Mouse (Mus musculus) bone marrow, adult 2 months (tissue): ENCODE measurements around the gene Gm44973. TPM values are rescaled to one million over a fixed set of nuclear protein-coding genes. Genes with fewer than 3 reads are reported as not detected.

ENCODE experiments used
- H3K27ac ChIP-seq: fragments of 200-500 bp; 2 replicates; pipeline ENCODE4 v1.5.1; 2012; ENCODE audit warnings: low read depth, mild to moderate bottlenecking, control low read depth, inconsistent platforms, low read length; ENCODE audit not compliant: control insufficient read depth, poor library complexity, insufficient read depth
- H3K4me1 ChIP-seq: fragments of 200-500 bp; 2 replicates; pipeline ENCODE4 v1.6.1; 2011; ENCODE audit warnings: low read length; ENCODE audit not compliant: control insufficient read depth, insufficient read depth
- H3K4me3 ChIP-seq: fragments of 200-500 bp; replicated peaks from 2 replicates; pipeline ENCODE3; 2011; ENCODE audit warnings: mild to moderate bottlenecking, low read depth, low read length, control low read depth; ENCODE audit not compliant: control insufficient read depth
- CTCF ChIP-seq: fragments of 200-500 bp; IDR thresholded peaks from 2 replicates; pipeline ENCODE4 v1.5.1; 2011; ENCODE audit warnings: low read length, control low read depth; ENCODE audit not compliant: control insufficient read depth, insufficient read depth
- POLR2A ChIP-seq: fragments of 200-500 bp; IDR thresholded peaks from 2 replicates; pipeline ENCODE4 v1.6.1; 2011; ENCODE audit warnings: low read depth, mild to moderate bottlenecking, control low read depth, low read length, borderline replicate concordance; ENCODE audit not compliant: control insufficient read depth
- WGBS: fragments of 180-500 bp; shearing (Covaris S2); methylation state at CpG from one replicate; pipeline ENCODE4 v1.1.7; 2018; 5-methylcytosine and 5-hydroxymethylcytosine counted together
- polyA plus RNA-seq: library from polyadenylated mRNA; stranded (reverse); fragments of >200 nt; gene quantifications from 2 replicates; pipeline ENCODE4 v1.2.4, GENCODE M21; 2011; ENCODE audit warnings: low replicate concordance; ENCODE audit not compliant: missing spikeins, insufficient read depth, insufficient read length

Gene Gm44973
- polyA plus RNA-seq, 1 experiment: not detected

DNA sequence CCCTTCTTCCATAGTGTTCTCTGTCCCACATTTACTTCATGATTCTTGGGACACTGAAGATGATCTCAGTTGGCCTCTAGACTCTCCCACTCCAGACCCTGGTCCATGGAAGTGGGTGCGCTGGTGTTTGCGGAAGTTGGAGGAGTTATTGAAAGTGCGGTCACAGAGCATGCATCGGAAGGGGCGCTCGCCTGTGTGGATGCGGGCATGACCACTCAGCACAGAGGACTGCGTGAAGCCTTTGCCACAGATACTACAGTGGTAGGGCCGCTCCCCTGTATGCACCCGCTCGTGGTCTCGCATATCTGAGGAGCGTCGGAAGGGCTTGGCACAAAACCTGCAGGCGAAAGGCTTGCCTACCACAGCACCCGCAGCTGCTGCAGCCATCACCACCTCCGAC is 20.3 kb downstream of the Gm44973 start:
- H3K27ac ChIP-seq: no peak overlapping the region
- TF ChIP-seq CTCF (no peak), POLR2A (no peak)
- WGBS: 91% methylated on average over 17 of the region's 17 CpGs
- H3K4me3 ChIP-seq: no peak overlapping the region
- peaks cover 2% of the 10 kb centered on the region for H3K4me1 ChIP-seq

DNA sequence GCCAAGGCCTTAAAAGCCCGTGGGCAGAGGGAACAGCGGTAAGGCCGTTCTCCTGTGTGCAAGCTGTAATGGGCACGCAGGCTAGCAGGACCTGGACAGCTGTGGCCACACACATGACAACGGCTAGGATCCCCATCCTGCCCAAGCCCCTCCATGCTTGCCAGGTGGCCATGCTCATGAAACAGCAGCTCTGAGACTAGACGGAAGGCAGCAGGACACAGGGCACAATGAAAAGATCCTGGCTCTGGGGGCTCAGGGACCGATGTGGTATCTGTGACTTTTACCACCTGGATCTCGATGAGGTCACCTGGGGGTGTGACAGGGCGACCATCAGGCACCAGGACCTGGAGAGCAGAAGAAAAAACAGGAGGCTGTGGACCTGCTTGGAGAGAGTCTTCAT is 20.8 kb downstream of the Gm44973 start:
- H3K27ac ChIP-seq: no peak overlapping the region
- no peak overlapping the region for H3K4me3 ChIP-seq
- peaks cover 2% of the 10 kb centered on the region for H3K4me1 ChIP-seq
- TF ChIP-seq CTCF (no peak), POLR2A (no peak)
- 88% methylated on average over 9 of the region's 9 CpGs for WGBS

DNA sequence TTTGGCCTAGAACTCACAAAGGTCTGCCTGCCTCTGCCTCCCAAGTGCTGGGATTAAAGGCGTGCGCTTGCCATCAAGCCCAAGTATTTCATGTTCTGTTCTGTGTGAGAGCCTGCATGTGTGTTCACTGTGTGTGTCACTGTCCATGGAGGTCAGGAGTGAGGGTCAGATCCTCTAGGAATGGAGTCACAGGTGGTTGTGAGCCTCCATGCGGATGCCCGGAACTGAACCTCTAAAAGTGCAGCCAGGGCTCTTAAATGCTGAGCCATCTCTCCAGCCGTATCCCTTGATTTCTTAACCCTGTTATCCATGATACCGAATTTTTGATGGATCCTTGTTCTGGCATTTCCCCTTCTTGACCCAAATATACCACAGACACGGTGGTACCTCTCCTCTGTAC is 21.7 kb downstream of the Gm44973 start:
- WGBS: 91% methylated on average over 7 of the region's 7 CpGs
- TF ChIP-seq POLR2A (no peak), CTCF (no peak)
- H3K4me1 ChIP-seq: peaks cover 2% of the 10 kb centered on the region
- no peak overlapping the region for H3K27ac ChIP-seq
- no peak overlapping the region for H3K4me3 ChIP-seq

DNA sequence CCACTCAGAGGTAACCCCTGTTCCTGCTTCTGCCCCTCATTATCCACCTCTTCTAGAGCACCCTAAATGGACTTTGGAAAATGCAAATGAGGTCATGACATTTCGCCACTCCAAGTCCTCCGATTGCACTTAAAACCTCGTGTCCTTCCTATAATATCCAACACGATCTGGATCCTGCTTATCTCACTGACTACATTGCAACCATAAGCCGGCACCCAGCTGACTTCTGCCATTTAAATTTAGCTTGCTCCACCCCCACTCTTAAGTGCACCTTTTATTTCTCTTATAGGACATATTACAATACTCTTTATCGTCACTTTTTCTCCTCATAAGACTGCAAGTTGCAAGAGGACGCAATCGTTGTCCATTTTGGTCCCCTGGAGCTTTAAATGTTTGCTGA is 22.2 kb downstream of the Gm44973 start:
- H3K4me3 ChIP-seq: no peak overlapping the region
- 70% methylated on average over 8 of the region's 8 CpGs for WGBS
- peaks cover 2% of the 10 kb centered on the region for H3K4me1 ChIP-seq
- TF ChIP-seq CTCF: no peak
- TF ChIP-seq POLR2A: no peak
- no peak overlapping the region for H3K27ac ChIP-seq

DNA sequence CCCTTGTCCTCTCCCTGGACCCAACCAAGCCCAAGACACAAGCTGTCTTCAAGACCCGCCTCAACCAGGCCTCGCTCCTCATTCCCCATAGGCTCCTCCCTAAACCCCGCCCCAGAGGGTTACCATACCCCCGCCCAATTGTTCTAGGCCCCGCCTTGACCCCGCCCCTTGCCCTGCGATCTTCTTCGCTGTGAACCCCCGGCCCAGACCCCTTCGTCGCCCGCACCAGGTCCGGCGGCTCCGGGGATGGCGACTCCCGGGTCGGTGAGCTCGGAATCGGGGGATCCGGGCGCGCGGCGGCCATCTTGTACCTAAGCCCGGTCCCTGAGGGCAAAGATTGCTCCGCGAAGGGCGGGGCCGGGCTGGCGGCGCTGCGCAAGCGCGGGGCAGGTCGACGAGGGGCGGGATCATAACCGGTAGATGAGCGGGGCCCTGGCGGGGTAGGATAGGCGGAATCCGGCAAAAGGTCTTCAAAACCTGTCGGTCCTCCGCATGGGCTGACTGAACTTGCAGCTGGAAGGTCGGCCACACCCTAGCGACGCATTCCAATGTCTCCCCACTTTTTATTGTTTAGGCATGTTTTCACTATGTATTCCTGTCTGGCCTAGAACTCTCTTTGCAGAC is 22.9 kb downstream of the Gm44973 start, which contains the start of gene Zfp784:
Gene Zfp784, minus strand, starts transcription at position 338 of the 624 bp plus-strand sequence.
- peaks cover 2% of the 10 kb centered on the region for H3K4me1 ChIP-seq
- WGBS: under 1% methylated on average over 48 of the region's 48 CpGs
- peak within 1 kb of the TSS; percentile 91 for H3K4me3 ChIP-seq
- TF ChIP-seq POLR2A: peak; percentile 41; the same call in 1 of the 2 replicates
- no peak for TF ChIP-seq CTCF
- H3K27ac ChIP-seq: peak within 1 kb of the TSS; percentile 92

DNA sequence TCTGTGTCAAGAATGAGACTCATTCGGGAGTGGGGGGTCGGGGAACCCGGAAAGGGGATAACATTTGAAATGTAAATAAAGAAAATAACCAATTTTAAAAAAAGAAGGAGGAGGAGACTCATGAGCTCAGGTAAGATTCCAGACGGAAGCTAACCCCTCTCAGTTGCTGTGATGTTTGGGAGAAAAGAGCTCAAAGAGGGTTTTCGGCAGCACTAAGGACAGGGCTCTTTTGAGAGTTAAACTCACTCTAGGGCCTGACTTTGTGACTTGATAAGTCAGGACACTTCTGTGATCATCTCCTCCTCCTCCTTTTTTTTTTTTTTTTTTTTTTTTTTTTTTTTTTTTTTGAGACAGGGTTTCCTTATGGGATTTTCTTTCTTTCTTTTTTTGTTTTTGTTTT is 23.6 kb downstream of the Gm44973 start:
- 23% methylated on average over 5 of the region's 5 CpGs for WGBS
- H3K27ac ChIP-seq: no peak overlapping the region
- peaks cover 2% of the 10 kb centered on the region for H3K4me1 ChIP-seq
- peak overlapping the region; percentile 91 for H3K4me3 ChIP-seq
- TF ChIP-seq CTCF (no peak), POLR2A (no peak)

DNA sequence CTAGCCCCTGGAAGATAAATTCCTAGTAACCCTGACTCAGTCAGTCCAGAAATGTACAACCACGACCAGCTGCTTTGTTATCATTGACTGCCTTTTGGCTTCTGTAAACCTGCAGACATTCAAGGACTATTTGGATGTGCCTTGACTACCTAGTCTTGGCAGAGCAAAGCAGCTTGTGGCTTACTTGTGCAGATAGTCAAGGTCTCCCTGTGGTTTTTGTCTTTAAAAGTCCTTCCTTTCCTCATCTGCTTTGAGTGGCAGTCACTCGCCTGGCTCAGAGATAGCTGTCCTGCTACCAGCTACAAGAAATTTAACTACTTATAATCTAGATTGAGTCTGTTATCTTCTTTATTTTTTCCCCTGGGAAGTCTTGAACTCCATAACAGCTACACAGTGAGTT is 29.7 kb downstream of the Gm44973 start:
- H3K4me1 ChIP-seq: no peaks in the 10 kb centered on the region; the same call in 1 of the 2 replicates
- no peak overlapping the region for H3K4me3 ChIP-seq
- WGBS: 49% methylated on average over 2 of the region's 2 CpGs
- TF ChIP-seq POLR2A (no peak), CTCF (no peak)
- H3K27ac ChIP-seq: no peak overlapping the region

DNA sequence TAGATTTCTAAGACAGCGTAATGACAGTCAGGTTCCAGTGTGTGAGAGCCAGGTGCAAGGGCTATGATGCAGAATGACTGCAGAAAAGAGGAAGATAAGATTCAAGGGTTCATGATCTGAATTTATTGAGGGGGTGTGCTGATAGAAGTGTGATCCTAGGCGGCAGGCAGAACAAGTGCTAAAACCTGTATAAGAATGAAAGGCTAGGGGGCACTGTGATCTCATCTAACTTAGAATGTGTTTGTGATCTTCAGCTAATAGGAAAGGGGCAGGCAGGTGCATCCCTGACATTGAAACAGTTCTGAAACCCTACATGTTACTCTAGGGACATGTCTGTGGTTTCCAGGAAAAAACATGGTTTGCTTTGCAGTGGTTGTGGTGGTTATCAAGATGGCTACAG is 30.8 kb downstream of the Gm44973 start:
- Histone ChIP-seq H3K4me1 (no peaks in the 10 kb centered on the region), H3K27ac (no peak overlapping the region), H3K4me3 (no peak overlapping the region)
- no peak for TF ChIP-seq POLR2A
- no peak for TF ChIP-seq CTCF
- 64% methylated on average over 2 of the region's 2 CpGs for WGBS

DNA sequence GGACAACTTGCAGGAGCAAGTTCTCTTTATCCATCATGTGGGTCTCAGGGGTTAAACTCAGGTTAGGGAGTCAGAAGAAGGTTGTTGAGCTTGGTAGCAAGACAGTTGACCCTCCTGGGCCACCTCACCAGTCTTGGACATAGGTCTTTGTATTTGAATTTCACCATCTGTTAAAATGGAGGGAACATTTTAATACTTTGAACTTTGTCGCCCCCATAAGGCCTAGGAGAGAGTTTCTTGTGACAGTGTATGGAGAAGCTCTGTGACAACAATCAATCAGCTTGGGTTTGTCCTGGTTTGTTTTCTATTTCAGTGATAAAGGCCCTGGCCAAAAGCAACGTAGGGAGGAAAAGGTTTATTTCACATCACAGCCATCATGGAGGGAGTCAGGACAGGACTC is 32.0 kb downstream of the Gm44973 start:
- Histone ChIP-seq H3K4me3 (no peak overlapping the region), H3K4me1 (no peaks in the 10 kb centered on the region), H3K27ac (no peak overlapping the region)
- 17% methylated on average over 2 of the region's 2 CpGs for WGBS
- TF ChIP-seq POLR2A: no peak
- TF ChIP-seq CTCF: no peak
